22 mouse cellular contexts compared by ENCODE assay signal in genomic region chr1:133668618-133669017, GRCm38 (mm10). TPM values are rescaled to one million over a fixed set of nuclear protein-coding genes. Genes with fewer than 3 reads are reported as not detected.
"Had no signal": no experiment of that assay in that cellular context is flagged by ENCODE, and none has a peak within 500 bp of the region (broad histone marks: within the 10 kb centered on the region; RNA-seq: fewer than 3 reads in every experiment).

No protein-coding gene starts in this region.

- H3K9ac ChIP-seq: liver, embryonic 15.5 days; liver, postnatal 0 days; lung, embryonic 15.5 days; midbrain, embryonic 13.5 days; midbrain, embryonic 15.5 days; neural tube, embryonic 13.5 days; neural tube, embryonic 15.5 days had no signal

- H3K4me1 ChIP-seq: lung, embryonic 15.5 days; midbrain, embryonic 13.5 days; midbrain, embryonic 15.5 days; neural tube, embryonic 13.5 days; neural tube, embryonic 15.5 days had no signal

- H3K9me3 ChIP-seq: liver, embryonic 15.5 days; lung, embryonic 15.5 days; megakaryocyte, embryonic 14.5 days; midbrain, embryonic 13.5 days; midbrain, embryonic 15.5 days; neural tube, embryonic 13.5 days; neural tube, embryonic 15.5 days had no signal

- DNase-seq: liver, postnatal 0 days; lung, adult 2 months; lung, postnatal 14 days; lung, postnatal 36 days; retina, postnatal 1 day; right cerebral cortex, adult 18-20 months; right cerebral cortex, postnatal 25 days; right cerebral cortex, postnatal 4 days; spleen, adult 18-20 months; thymus, adult 18-20 months; thymus, postnatal 14 days; thymus, postnatal 36 days had no signal

- H3K4me3 ChIP-seq: liver, embryonic 15.5 days; lung, embryonic 15.5 days; megakaryocyte, embryonic 14.5 days; midbrain, embryonic 13.5 days; midbrain, embryonic 15.5 days; myocyte; neural tube, embryonic 13.5 days; neural tube, embryonic 15.5 days had no signal

- H3K36me3 ChIP-seq: liver, embryonic 15.5 days; lung, embryonic 15.5 days; midbrain, embryonic 13.5 days; midbrain, embryonic 15.5 days; neural tube, embryonic 13.5 days; neural tube, embryonic 15.5 days had no signal

- H3K27me3 ChIP-seq: liver, embryonic 15.5 days; lung, embryonic 15.5 days; megakaryocyte, embryonic 14.5 days; midbrain, embryonic 13.5 days; midbrain, embryonic 15.5 days; neural tube, embryonic 13.5 days; neural tube, embryonic 15.5 days had no signal

- H3K27ac ChIP-seq: liver, embryonic 15.5 days; lung, embryonic 15.5 days; macrophage; midbrain, embryonic 13.5 days; midbrain, embryonic 15.5 days; neural tube, embryonic 13.5 days; neural tube, embryonic 15.5 days had no signal

RNA-seq across cellular contexts. Expression of gene Lax1, which starts 21.3 kb away (rescaled TPM):
- total RNA-seq: midbrain, postnatal 0 days had no signal
